Mouse (Mus musculus) cerebellum, adult 8-10 months (tissue): ENCODE measurements around the gene Wdr34.
A peak's percentile ranks its signal among the peaks of the same experiment; 100 is the strongest.
"Not testable (repeated sequence)": the region's sequence is repeated elsewhere in the genome, so short reads cannot be mapped to it uniquely, and the experiment has no call there.

Source experiments
- DNase-seq: peaks from one replicate; pipeline ENCODE4 v3.0.0; 2022

The Wdr34 gene

GRCm38 (mm10) chr2:30066046-30066901, 17.6 kb upstream of the Wdr34 start:
- peak; percentile 92 for DNase-seq

DNA sequence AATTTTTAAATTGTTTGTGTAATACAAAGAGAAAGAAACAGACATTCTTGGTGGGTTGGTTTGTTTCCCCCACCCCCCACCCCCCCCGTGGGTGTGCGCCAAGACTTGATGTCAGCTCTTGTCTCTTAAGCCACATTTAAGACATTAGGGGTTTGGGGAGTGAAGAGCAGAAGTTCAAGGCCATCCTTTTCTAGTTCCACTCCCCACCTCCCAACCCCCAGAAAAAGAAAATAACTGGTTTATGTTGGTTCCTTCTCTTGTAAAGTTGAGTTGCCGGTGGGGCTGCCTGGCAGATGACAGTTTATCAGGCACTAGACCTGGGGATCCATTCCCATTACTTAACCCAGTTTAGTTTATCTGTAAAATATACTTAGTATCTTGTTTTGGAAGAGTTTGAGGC, 15.6 kb upstream of the Wdr34 start:
- DNase-seq: no peak

- DNase-seq: no peak
Observed at GRCm38 (mm10) chr2:30063791-30064190, 15.1 kb upstream of the Wdr34 start.

DNA sequence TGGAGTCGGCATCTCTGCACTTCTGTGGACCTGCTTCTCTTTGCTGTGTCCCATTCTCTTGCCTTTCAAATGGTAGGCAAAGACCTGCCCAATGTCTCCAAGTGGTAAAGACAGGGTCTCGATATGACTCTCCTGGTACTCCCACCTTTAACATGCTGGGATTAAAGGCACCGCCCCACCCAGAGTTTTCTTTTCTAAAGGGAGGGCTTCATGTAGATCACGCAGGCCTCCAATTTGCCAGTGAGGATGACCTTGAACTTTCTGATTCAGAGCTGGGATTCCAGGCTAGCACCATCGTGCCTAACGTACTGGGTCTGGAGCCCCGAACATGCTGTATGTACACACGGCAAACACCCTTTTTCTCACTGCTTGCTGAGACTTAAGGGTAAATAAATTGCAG, 14.6 kb upstream of the Wdr34 start:
- no peak for DNase-seq

DNA sequence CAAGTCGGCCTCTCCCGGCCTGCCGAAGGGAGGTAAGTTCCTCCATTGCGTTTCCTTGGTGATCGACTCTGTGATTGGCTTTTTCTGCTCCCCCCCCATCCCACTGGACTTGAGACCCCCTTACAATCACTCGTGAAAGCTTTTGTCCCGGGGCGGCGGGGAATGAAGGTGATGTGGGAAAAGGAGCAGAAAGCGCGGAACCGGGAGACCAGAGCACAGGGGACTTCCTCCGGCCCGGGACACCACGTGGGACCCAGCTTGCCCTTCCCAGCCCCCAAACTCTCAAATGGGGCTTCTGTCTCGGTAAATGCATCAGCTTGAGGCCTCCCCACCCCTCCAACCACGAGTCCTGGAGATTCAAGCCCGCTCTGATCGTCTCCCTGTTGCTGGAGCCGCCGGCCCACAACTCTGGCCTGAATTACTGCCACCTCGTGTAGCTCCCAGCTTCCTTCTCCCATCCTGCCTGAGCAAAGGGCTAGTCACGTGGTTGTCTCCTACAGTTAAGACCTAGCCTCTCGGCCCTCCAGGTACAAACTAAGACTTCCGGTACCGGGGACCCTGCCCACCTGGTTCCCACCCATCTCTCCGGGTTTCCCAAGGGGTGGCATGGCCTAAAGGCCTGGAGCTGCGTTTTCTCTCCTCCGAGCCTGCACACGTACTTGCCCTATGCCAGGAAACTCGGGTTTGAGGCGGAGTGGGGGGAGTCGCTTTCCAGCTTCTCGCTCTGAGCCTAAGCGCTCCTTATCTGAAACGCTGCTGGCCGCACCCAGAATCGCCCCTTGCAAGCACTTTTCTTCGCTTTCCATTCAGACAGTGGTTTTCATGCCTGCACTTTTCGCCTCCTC, 13.8 kb upstream of the Wdr34 start:
- peak; percentile 55 for DNase-seq

GRCm38 (mm10) chr2:30061215-30062166, 12.8 kb upstream of the Wdr34 start:
- no peak for DNase-seq

- DNase-seq: no peak
Observed at GRCm38 (mm10) chr2:30058418-30058817, 9.7 kb upstream of the Wdr34 start.

GRCm38 (mm10) chr2:30057223-30057904, 8.7 kb upstream of the Wdr34 start, which contains the start of gene Set:
TSS of gene Set (plus strand) at chr2:30057378.
- no peak for DNase-seq

DNA sequence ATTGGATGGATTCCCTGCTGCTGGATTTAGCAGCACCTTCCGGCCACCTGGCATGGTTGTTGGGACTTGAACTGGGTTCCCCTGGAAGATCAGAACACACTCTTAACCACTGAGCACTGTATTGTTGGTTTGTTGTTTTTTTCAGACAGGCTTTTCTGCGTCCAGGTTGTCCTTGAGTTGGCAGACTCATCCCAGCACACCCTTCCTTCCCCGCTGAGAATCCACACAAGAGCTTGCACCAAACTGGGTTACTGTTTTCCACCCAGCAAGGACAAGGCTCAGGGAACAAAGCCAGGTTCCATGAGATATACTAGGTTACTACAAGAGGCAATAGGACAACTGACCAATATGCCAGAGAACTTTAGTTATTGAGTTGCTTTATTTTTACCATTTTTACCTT, 8.1 kb upstream of the Wdr34 start:
- DNase-seq: no peak

DNA sequence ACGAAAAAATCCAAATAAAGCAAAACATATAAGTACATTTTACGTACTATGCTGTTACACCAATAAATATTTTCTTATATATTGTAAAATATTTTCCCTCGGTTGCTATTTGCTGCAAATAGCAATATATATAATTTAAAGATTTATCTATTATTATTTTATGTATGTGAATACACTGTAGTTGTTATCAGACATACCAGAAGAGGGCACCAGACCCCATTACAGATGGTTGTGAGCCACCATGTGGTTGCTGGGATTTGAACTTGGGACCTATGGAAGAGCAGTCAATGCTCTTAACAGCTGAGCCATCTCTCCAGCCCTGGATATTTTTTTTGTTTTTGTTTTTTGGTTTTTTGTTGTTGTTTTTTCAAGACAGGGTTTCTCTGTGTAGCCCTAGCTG, 6.6 kb upstream of the Wdr34 start:
- not testable (repeated sequence) for DNase-seq

GRCm38 (mm10) chr2:30051992-30052761, 3.5 kb upstream of the Wdr34 start:
- no peak for DNase-seq

GRCm38 (mm10) chr2:30049831-30050230, 1.1 kb upstream of the Wdr34 start:
- no peak for DNase-seq

DNA sequence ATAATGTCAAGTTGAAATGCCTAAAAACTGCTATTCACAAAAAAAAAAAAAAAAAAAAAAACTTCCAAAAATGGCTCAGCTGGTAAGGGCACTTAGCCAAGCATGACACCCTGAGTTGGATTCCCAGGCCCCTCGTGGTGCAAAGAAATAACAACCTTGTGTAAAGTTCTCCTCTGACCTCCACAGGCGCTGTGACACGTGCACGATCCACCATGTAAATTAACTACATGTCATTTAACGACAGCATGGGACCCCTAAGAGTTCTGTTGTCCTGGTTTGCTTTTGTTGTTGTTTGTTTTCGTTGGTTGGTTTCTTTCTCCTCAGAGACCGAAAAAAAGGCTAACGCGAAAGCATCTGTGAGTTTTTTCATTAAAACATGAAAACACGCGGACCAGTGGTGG, 580 bp downstream of the Wdr34 start:
- no peak for DNase-seq

DNA sequence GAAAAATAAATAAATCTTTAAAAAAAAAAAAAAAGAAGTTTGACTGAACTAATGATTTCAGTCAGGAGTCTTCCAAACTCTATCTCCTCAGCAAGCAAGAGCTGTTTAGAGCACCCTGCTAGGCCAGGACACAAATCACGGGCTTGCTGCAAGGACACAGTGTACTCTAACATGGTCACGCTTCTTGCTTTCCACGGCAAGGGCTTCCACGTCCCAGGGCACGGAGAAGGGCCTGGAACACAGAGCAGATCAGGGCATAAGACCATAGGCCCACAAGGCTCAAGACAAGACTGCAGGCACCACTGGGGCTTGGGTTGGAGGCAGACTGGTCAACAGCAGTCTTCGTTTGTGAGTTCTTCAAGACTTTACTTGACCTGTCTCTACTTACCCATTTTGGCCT, 1.6 kb downstream of the Wdr34 start:
- no peak for DNase-seq

GRCm38 (mm10) chr2:30044550-30044949, 4.1 kb downstream of the Wdr34 start:
- DNase-seq: no peak

- peak; percentile 69 for DNase-seq
Observed at GRCm38 (mm10) chr2:30042445-30042844, 6.2 kb downstream of the Wdr34 start.

DNA sequence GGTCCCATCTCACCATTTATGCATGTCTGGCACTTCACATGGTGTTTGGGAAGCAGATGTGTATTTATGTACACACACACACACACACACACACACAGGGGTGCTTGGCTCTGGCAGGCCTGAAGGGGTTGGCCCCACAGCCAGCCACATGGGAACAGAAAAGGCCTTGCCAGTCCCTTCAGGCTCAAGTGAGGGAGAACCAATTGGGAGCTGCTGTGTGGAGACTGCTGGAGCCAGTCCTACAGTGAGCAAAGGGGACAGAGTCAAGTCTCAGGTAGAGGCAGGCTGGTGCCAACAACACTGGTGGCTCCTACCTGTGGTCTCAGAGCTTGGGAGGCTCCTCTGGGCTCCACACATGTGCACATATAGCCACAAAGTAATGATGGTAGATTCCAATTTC, 9.0 kb downstream of the Wdr34 start:
- no peak for DNase-seq

GRCm38 (mm10) chr2:30038370-30038769, 10.3 kb downstream of the Wdr34 start:
- DNase-seq: no peak

GRCm38 (mm10) chr2:30037762-30038161, 10.9 kb downstream of the Wdr34 start:
- no peak for DNase-seq

DNA sequence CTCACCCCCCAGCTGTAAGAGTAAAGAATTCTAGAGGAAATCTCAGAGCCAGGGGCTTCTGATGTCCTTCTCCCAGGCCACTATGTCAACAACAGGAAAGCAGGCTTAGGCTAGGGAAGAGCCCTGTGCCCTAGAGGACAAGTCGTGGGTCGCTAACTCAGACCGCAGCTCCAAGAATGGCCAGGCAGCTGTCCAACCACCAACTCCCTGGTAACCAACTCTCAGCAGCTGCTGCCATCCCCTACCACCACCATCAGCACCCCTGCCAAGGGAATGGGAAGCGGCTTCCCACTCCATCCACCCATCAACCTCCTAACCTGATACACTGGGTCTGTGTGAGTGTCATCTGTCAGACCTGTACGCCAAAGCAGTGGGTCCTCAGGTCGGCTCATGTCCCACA, 15.7 kb downstream of the Wdr34 start:
- DNase-seq: no peak

DNA sequence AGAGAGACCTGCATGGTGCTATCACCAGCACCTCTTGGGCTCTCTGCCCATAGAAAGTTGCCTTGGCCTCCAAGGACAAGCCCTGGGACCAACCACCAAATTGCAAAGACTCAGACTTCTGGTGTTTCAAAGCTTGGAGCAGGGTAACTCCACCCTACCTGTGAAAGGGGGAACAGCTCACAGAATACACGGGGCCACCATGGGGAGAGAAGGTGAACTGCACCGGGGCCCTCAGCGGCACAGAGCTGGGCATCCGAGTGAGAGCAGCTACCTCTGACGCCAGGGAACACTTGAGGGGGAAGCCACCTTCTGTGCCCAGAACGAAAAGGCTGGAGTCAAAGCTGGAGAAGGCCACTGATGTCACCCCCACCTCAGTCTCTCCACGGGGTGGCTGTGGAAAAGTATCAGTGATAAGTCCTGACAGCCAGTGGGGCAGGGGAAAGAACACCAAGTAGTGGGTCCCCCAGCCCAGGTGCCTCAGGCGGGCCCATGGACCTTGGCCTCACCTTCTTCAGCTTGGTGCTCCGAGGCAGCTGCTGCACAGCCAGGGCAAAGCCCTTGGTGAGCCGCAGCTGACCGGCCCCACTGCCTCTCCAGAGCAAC, 16.3 kb downstream of the Wdr34 start:
- DNase-seq: no peak
